Mouse (Mus musculus): ENCODE data around the gene Psma6. TPM values are rescaled to one million over a fixed set of nuclear protein-coding genes. Genes with fewer than 3 reads are reported as not detected.

Psma6 gene
- polyA plus RNA-seq, 1 experiment from 2014 or later, result 389 TPM

DNA sequence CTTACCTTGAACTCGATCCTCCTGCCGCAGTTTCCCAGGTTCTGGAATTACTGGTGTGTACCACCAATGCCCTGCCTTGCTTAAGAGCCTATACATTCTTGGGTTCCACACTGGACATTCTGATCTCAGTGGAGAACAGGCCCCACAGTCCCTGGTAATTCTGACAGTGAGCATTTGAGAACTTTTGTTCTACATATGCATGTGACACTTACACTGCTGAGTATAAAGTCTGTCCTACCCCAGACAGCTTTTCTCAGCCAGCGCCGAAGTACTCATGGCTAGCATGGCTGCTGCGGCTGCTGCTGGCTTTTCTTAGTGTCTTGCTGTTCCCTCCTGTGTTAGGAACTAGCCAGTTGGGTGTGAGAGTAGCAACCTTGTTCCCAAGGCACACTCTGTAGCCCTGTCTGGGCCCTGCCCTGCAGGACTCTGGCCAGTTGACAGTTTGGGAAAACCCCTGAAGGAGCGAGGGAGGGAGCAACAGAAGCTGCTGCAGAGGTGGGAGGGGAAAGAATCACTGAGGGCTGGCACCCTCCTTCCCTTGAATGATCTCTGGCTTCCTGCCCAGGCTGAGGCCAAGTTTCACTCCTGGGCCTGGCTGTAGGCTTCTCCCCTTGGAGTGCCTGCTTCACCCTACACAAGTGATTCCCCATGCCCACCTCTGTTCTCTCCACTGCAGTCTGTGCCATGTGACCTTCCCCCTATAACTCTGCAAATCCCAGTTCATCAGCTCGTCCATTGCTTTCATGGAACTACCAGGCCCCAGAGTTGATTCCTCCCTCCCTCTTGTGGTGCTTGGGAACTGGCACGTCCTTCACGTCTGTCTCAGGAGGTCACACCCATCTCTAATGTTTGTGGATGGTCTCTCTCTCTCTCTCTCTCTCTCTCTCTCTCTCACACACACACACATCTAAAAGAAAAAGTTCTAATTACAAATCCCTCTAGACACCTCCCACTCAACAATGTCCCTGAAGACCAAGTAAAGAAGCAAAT, 59.1 kb downstream of the Psma6 start:
- ATAC-seq (ENCODE audit: low read depth), result peak; percentile 69
- H3K9ac ChIP-seq (ENCODE audit: low read length), result peak overlapping the region; percentile 50
- no peak overlapping the region for H3K4me2 ChIP-seq (ENCODE audit: low read depth, low read length)
- peaks cover 46% of the 10 kb centered on the region for H3K4me1 ChIP-seq (replicated peaks; ENCODE audit: control insufficient read depth, insufficient read depth, low read length)
- no peak overlapping the region for H3K4me3 ChIP-seq (ENCODE audit: low read length)
- no peaks in the 10 kb centered on the region for H3K27me3 ChIP-seq (ENCODE audit: control insufficient read depth, insufficient read depth, low read depth, low read length)
- H3K36me3 ChIP-seq (ENCODE audit: control insufficient read depth, insufficient read depth, low read length), result no peaks in the 10 kb centered on the region
- WGBS, result 41% methylated on average over 9 of the region's 9 CpGs
- no peaks in the 10 kb centered on the region for H3K9me3 ChIP-seq (ENCODE audit: control insufficient read depth, low read length)
- peak overlapping the region; percentile 85 for H3K27ac ChIP-seq (ENCODE audit: low read length)

DNA sequence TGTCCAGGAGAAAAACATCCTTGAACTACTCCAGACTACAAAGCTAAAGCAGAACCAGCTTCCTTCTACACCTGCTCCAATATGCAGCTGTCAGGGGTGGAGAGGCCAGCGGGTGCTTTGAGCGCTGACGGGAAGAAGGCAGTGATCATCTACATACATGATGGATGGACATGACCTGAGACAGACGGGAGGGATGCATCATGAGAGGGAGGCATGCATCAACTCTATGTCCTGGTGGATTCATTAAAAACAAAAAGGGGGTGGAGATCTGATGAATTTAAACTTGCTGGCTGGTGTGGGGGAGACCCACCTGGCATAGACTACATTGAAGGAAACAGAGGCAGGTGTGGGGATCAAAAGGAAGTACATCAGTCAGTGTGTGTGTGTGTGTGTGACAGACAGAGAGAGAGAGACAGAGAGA, 60.0 kb downstream of the Psma6 start:
- WGBS, result 72% methylated on average over 4 of the region's 4 CpGs
- H3K27me3 ChIP-seq (ENCODE audit: control insufficient read depth, insufficient read depth, low read depth, low read length), result no peaks in the 10 kb centered on the region
- no peak for ATAC-seq (ENCODE audit: low read depth)
- no peaks in the 10 kb centered on the region for H3K9me3 ChIP-seq (ENCODE audit: control insufficient read depth, low read length)
- H3K36me3 ChIP-seq (ENCODE audit: control insufficient read depth, insufficient read depth, low read length), result no peaks in the 10 kb centered on the region
- H3K4me3 ChIP-seq (ENCODE audit: low read length), result no peak overlapping the region
- H3K4me2 ChIP-seq (ENCODE audit: low read depth, low read length), result no peak overlapping the region
- H3K9ac ChIP-seq (ENCODE audit: low read length), result no peak overlapping the region
- peak overlapping the region; percentile 85 for H3K27ac ChIP-seq (ENCODE audit: low read length)
- H3K4me1 ChIP-seq (replicated peaks; ENCODE audit: control insufficient read depth, insufficient read depth, low read length), result peaks cover 38% of the 10 kb centered on the region

DNA sequence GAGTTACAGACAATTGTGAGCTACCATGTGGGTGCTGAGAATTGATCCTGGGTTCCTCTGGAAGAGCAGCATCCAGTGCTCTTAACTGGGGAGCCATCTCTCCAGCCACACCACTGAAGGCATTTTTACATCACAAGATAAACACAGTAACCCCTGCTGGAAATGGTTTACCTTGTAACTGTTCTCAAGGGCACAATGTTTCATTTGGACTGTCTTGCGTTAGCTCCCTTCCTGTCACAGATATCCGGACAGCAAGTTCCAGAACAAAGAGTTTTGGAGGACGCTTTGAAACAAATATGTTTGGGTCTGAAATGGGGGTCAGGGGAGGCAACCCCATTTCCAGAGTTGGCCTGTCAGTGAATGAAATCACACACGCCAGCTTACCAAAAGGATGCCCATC, 61.6 kb downstream of the Psma6 start:
- peak overlapping the region; percentile 97 for H3K27ac ChIP-seq (ENCODE audit: low read length)
- no peaks in the 10 kb centered on the region for H3K9me3 ChIP-seq (ENCODE audit: control insufficient read depth, low read length)
- no peaks in the 10 kb centered on the region for H3K36me3 ChIP-seq (ENCODE audit: control insufficient read depth, insufficient read depth, low read length)
- H3K4me2 ChIP-seq (ENCODE audit: low read depth, low read length), result no peak overlapping the region
- H3K9ac ChIP-seq (ENCODE audit: low read length), result no peak overlapping the region
- ATAC-seq (ENCODE audit: low read depth), result no peak
- 73% methylated on average over 4 of the region's 4 CpGs for WGBS
- H3K4me1 ChIP-seq (replicated peaks; ENCODE audit: control insufficient read depth, insufficient read depth, low read length), result peaks cover 42% of the 10 kb centered on the region
- H3K4me3 ChIP-seq (ENCODE audit: low read length), result no peak overlapping the region
- no peaks in the 10 kb centered on the region for H3K27me3 ChIP-seq (ENCODE audit: control insufficient read depth, insufficient read depth, low read depth, low read length)

GRCm38 (mm10) chr12:55446366-55446745, 62.3 kb downstream of the Psma6 start:
- no peaks in the 10 kb centered on the region for H3K36me3 ChIP-seq (ENCODE audit: control insufficient read depth, insufficient read depth, low read length)
- H3K4me3 ChIP-seq (ENCODE audit: low read length), result no peak overlapping the region
- 81% methylated on average over 4 of the region's 4 CpGs for WGBS
- peak overlapping the region; percentile 97 for H3K27ac ChIP-seq (ENCODE audit: low read length)
- H3K9me3 ChIP-seq (ENCODE audit: control insufficient read depth, low read length), result no peaks in the 10 kb centered on the region
- no peak overlapping the region for H3K4me2 ChIP-seq (ENCODE audit: low read depth, low read length)
- peaks cover 42% of the 10 kb centered on the region for H3K4me1 ChIP-seq (replicated peaks; ENCODE audit: control insufficient read depth, insufficient read depth, low read length)
- H3K9ac ChIP-seq (ENCODE audit: low read length), result peak overlapping the region; percentile 43
- no peaks in the 10 kb centered on the region for H3K27me3 ChIP-seq (ENCODE audit: control insufficient read depth, insufficient read depth, low read depth, low read length)
- no peak; the same call in 1 of the 2 replicates for ATAC-seq (ENCODE audit: low read depth)

GRCm38 (mm10) chr12:55446746-55447395, 62.8 kb downstream of the Psma6 start:
- ATAC-seq (ENCODE audit: low read depth), result peak; percentile 83
- Histone ChIP-seq H3K9me3 (ENCODE audit: control insufficient read depth, low read length) (no peaks in the 10 kb centered on the region), H3K9ac (ENCODE audit: low read length) (peak overlapping the region; percentile 43), H3K4me2 (ENCODE audit: low read depth, low read length) (peak overlapping the region; percentile 6; the same call in 1 of the 2 replicates), H3K27ac (ENCODE audit: low read length) (peak overlapping the region; percentile 97), H3K4me3 (ENCODE audit: low read length) (no peak overlapping the region), H3K4me1 (replicated peaks; ENCODE audit: control insufficient read depth, insufficient read depth, low read length) (peaks cover 42% of the 10 kb centered on the region), H3K27me3 (ENCODE audit: control insufficient read depth, insufficient read depth, low read depth, low read length) (no peaks in the 10 kb centered on the region), H3K36me3 (ENCODE audit: control insufficient read depth, insufficient read depth, low read length) (no peaks in the 10 kb centered on the region)
- 10% methylated on average over 13 of the region's 13 CpGs for WGBS

GRCm38 (mm10) chr12:55447396-55447760, 63.4 kb downstream of the Psma6 start:
- H3K4me3 ChIP-seq (ENCODE audit: low read length), result no peak overlapping the region
- no peaks in the 10 kb centered on the region for H3K36me3 ChIP-seq (ENCODE audit: control insufficient read depth, insufficient read depth, low read length)
- no peaks in the 10 kb centered on the region for H3K27me3 ChIP-seq (ENCODE audit: control insufficient read depth, insufficient read depth, low read depth, low read length)
- peak overlapping the region; percentile 43 for H3K9ac ChIP-seq (ENCODE audit: low read length)
- peak overlapping the region; percentile 97 for H3K27ac ChIP-seq (ENCODE audit: low read length)
- H3K4me1 ChIP-seq (replicated peaks; ENCODE audit: control insufficient read depth, insufficient read depth, low read length), result peaks cover 43% of the 10 kb centered on the region
- no peak for ATAC-seq (ENCODE audit: low read depth)
- no peaks in the 10 kb centered on the region for H3K9me3 ChIP-seq (ENCODE audit: control insufficient read depth, low read length)
- H3K4me2 ChIP-seq (ENCODE audit: low read depth, low read length), result no peak overlapping the region
- 67% methylated on average over 11 of the region's 11 CpGs for WGBS

GRCm38 (mm10) chr12:55448457-55448856, 64.4 kb downstream of the Psma6 start:
- Histone ChIP-seq H3K9me3 (ENCODE audit: control insufficient read depth, low read length) (no peaks in the 10 kb centered on the region), H3K27me3 (ENCODE audit: control insufficient read depth, insufficient read depth, low read depth, low read length) (no peaks in the 10 kb centered on the region), H3K9ac (ENCODE audit: low read length) (no peak overlapping the region), H3K36me3 (ENCODE audit: control insufficient read depth, insufficient read depth, low read length) (no peaks in the 10 kb centered on the region), H3K4me2 (ENCODE audit: low read depth, low read length) (no peak overlapping the region), H3K27ac (ENCODE audit: low read length) (no peak overlapping the region), H3K4me3 (ENCODE audit: low read length) (no peak overlapping the region), H3K4me1 (replicated peaks; ENCODE audit: control insufficient read depth, insufficient read depth, low read length) (peaks cover 42% of the 10 kb centered on the region)
- WGBS, result 69% methylated on average over 2 of the region's 2 CpGs
- no peak for ATAC-seq (ENCODE audit: low read depth)

DNA sequence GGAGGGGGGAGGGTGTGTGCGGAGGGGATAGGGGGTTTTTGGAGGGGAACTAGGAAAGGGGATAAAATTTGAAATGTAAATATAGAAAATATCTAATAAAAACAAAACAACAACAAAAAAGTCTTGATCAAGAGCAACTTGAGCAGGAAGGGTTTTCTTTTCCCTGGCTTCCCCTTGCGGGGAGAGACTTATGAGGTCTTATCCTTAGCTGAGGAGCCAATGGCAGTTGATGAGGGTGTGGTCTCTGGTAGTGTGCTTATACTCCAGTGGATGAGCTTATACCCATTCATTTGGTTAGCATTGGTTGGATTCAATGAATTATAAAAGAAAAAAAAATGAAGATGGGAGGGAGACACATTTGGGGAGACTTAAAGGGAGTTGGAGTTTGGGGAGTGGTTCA, 65.0 kb downstream of the Psma6 start:
- no peaks in the 10 kb centered on the region for H3K9me3 ChIP-seq (ENCODE audit: control insufficient read depth, low read length)
- H3K4me1 ChIP-seq (replicated peaks; ENCODE audit: control insufficient read depth, insufficient read depth, low read length), result peaks cover 41% of the 10 kb centered on the region
- no peaks in the 10 kb centered on the region for H3K27me3 ChIP-seq (ENCODE audit: control insufficient read depth, insufficient read depth, low read depth, low read length)
- no peak overlapping the region for H3K4me3 ChIP-seq (ENCODE audit: low read length)
- H3K4me2 ChIP-seq (ENCODE audit: low read depth, low read length), result no peak overlapping the region
- no peak for ATAC-seq (ENCODE audit: low read depth)
- WGBS, result 86% methylated on average over 2 of the region's 2 CpGs
- no peak overlapping the region for H3K27ac ChIP-seq (ENCODE audit: low read length)
- H3K9ac ChIP-seq (ENCODE audit: low read length), result no peak overlapping the region
- H3K36me3 ChIP-seq (ENCODE audit: control insufficient read depth, insufficient read depth, low read length), result no peaks in the 10 kb centered on the region

DNA sequence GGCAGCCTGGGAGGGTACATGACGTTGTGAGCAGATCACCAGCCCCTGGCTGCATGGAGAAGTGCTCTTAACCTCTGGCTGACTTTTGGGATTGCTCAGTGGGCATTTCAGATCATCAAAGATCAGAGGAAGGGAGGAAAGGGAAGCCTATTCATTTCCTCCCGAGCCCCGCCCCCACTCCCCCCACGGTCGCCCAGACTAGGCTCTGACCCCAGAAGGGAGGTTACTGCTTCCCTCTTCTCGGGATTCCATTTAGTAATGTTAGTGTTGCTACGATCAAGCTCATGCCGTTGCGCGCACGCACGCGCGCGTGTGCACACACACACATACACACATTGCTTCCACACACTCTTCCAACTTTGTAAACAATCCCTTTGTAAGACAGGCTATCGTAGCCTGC, 66.4 kb downstream of the Psma6 start:
- no peaks in the 10 kb centered on the region for H3K9me3 ChIP-seq (ENCODE audit: control insufficient read depth, low read length)
- H3K27ac ChIP-seq (ENCODE audit: low read length), result peak overlapping the region; percentile 4
- no peak overlapping the region for H3K9ac ChIP-seq (ENCODE audit: low read length)
- no peak overlapping the region for H3K4me3 ChIP-seq (ENCODE audit: low read length)
- peak; percentile 6; the same call in 1 of the 2 replicates for ATAC-seq (ENCODE audit: low read depth)
- H3K36me3 ChIP-seq (ENCODE audit: control insufficient read depth, insufficient read depth, low read length), result no peaks in the 10 kb centered on the region
- peaks cover 40% of the 10 kb centered on the region for H3K4me1 ChIP-seq (replicated peaks; ENCODE audit: control insufficient read depth, insufficient read depth, low read length)
- H3K4me2 ChIP-seq (ENCODE audit: low read depth, low read length), result peak overlapping the region; percentile 10; the same call in 1 of the 2 replicates
- H3K27me3 ChIP-seq (ENCODE audit: control insufficient read depth, insufficient read depth, low read depth, low read length), result no peaks in the 10 kb centered on the region
- 38% methylated on average over 16 of the region's 16 CpGs for WGBS

All from lung, embryonic 16.5 days (tissue).